In genomic region chr13:58112601-58113041, GRCm38 (mm10) we compare ENCODE assay signal across 8 mouse cellular contexts. TPM values are rescaled to one million over a fixed set of nuclear protein-coding genes. Genes with fewer than 3 reads are reported as not detected.
A peak's percentile ranks its signal among the peaks of the same experiment; 100 is the strongest.
DNase-seq lines count a peak whose midpoint lies in the region; ATAC-seq and TF ChIP-seq lines count a peak whose summit lies in the region.

No protein-coding gene starts in this region.

- peak overlapping the region; percentile 64 for H3K9ac ChIP-seq in liver, adult 2 months (ENCODE audit: low read depth, low read length)
- H3K9ac ChIP-seq in limb, embryonic 15.5 days: peak overlapping the region; percentile 45

- H3K27me3 ChIP-seq in liver, adult 2 months (ENCODE audit: control insufficient read depth, insufficient read depth, low read length): no peaks in the 10 kb centered on the region
- peaks cover 12% of the 10 kb centered on the region for H3K27me3 ChIP-seq in heart, embryonic 10.5 days (ENCODE audit: insufficient read depth, poor library complexity, severe bottlenecking)
- H3K27me3 ChIP-seq in limb, embryonic 15.5 days: no peaks in the 10 kb centered on the region
- no peaks in the 10 kb centered on the region for H3K27me3 ChIP-seq in small intestine, adult 2 months (ENCODE audit: control insufficient read depth, insufficient read depth, low read length)

- no peak for TF ChIP-seq CTCF in liver, adult 2 months (IDR thresholded peaks at IDR 0.05; ENCODE audit: low read depth, low read length)
- TF ChIP-seq CTCF in cortical plate, adult 2 months (IDR thresholded peaks at IDR 0.05; ENCODE audit: extremely low read depth, insufficient read depth, low read length): no peak
- no peak for TF ChIP-seq CTCF in small intestine, adult 2 months (IDR thresholded peaks at IDR 0.05; ENCODE audit: extremely low read depth, insufficient read length, insufficient replicate concordance, low read depth, low read length)

- no peaks in the 10 kb centered on the region for H3K36me3 ChIP-seq in liver, adult 2 months (ENCODE audit: control insufficient read depth, insufficient read depth, low read length)
- no peaks in the 10 kb centered on the region for H3K36me3 ChIP-seq in heart, embryonic 10.5 days
- no peaks in the 10 kb centered on the region for H3K36me3 ChIP-seq in limb, embryonic 15.5 days
- H3K36me3 ChIP-seq in small intestine, adult 2 months (ENCODE audit: control insufficient read depth, insufficient read depth, low read length): no peaks in the 10 kb centered on the region

- ATAC-seq in limb, embryonic 15.5 days (ENCODE audit: insufficient number of reproducible peaks, low FRiP score, low TSS enrichment, low read depth): no peak

- H3K4me3 ChIP-seq in liver, adult 2 months (ENCODE audit: insufficient read depth, low read depth, low read length): peak overlapping the region; percentile 58
- peak overlapping the region; percentile 94 for H3K4me3 ChIP-seq in cortical plate, adult 2 months (ENCODE audit: insufficient read depth, low read length)
- H3K4me3 ChIP-seq in heart, embryonic 10.5 days: peak overlapping the region; percentile 69
- H3K4me3 ChIP-seq in limb, embryonic 15.5 days: peak overlapping the region; percentile 55
- peak overlapping the region; percentile 65 for H3K4me3 ChIP-seq in small intestine, adult 2 months (ENCODE audit: low read depth, low read length)

- peak overlapping the region; percentile 86 for H3K4me2 ChIP-seq in limb, embryonic 15.5 days

- peaks cover 18% of the 10 kb centered on the region for H3K79me2 ChIP-seq in liver, adult 2 months (ENCODE audit: control insufficient read depth, insufficient read depth, low read length)

- no peaks in the 10 kb centered on the region for H3K9me3 ChIP-seq in heart, embryonic 10.5 days
- H3K9me3 ChIP-seq in limb, embryonic 15.5 days: no peaks in the 10 kb centered on the region

- no peak for TF ChIP-seq POLR2A in liver, adult 2 months (IDR thresholded peaks at IDR 0.05; ENCODE audit: extremely low read depth, insufficient read depth, low read length)
- TF ChIP-seq POLR2A in cortical plate, adult 2 months (IDR thresholded peaks at IDR 0.05; ENCODE audit: extremely low read depth, insufficient read depth, low read length): no peak
- TF ChIP-seq POLR2A in small intestine, adult 2 months (IDR thresholded peaks at IDR 0.05; ENCODE audit: low read depth, low read length): peak; percentile 19; the same call in 1 of the 2 replicates

- peak overlapping the region; percentile 34 for H3K27ac ChIP-seq in liver, adult 2 months (replicated peaks; ENCODE audit: insufficient read depth, low read depth, low read length)
- peak overlapping the region; percentile 87 for H3K27ac ChIP-seq in cortical plate, adult 2 months (ENCODE audit: insufficient read depth, low read length)
- H3K27ac ChIP-seq in heart, embryonic 10.5 days: peak overlapping the region; percentile 84
- peak overlapping the region; percentile 78 for H3K27ac ChIP-seq in limb, embryonic 15.5 days
- H3K27ac ChIP-seq in small intestine, adult 2 months (ENCODE audit: insufficient read depth, low read depth, low read length): no peak overlapping the region

- DNase-seq in liver, adult 2 months (ENCODE audit: extremely low read depth, low read depth, low spot score): no peak
- no peak for DNase-seq in liver
- no peak for DNase-seq in heart, embryonic 10.5 days (ENCODE audit: low spot score)
- DNase-seq in spleen, adult 12 weeks (ENCODE audit: low spot score): no peak
- DNase-seq in frontal cortex, postnatal 25 days (ENCODE audit: low spot score in 2 of 2): no peak

- H3K4me1 ChIP-seq in liver, adult 2 months (ENCODE audit: control insufficient read depth, insufficient read depth, low read length): no peaks in the 10 kb centered on the region
- peaks cover 2% of the 10 kb centered on the region; the same call in 1 of the 2 replicates for H3K4me1 ChIP-seq in cortical plate, adult 2 months (ENCODE audit: control insufficient read depth, insufficient read depth, low read length)
- H3K4me1 ChIP-seq in heart, embryonic 10.5 days: peaks cover 25% of the 10 kb centered on the region
- H3K4me1 ChIP-seq in limb, embryonic 15.5 days: peaks cover 25% of the 10 kb centered on the region
- H3K4me1 ChIP-seq in small intestine, adult 2 months (ENCODE audit: control insufficient read depth, insufficient read depth, insufficient read length, low read length): peaks cover 14% of the 10 kb centered on the region; the same call in 1 of the 2 replicates

- 61% methylated on average over 11 of the region's 11 CpGs for WGBS in liver, adult 2 months
- WGBS in heart, embryonic 10.5 days: 18% methylated on average over 11 of the region's 11 CpGs
- 15% methylated on average over 11 of the region's 11 CpGs for WGBS in limb, embryonic 15.5 days
- 11% methylated on average over 11 of the region's 11 CpGs for WGBS in small intestine, adult 2 months

RNA-seq across cellular contexts. Expression of gene Klhl3, which starts 0.8 kb away (rescaled TPM):
- total RNA-seq in liver, adult 2 months (2014; rRNA removed): 4.0 and 4.7 TPM in 2 replicates
- 3.2 TPM in 2 replicates for polyA plus RNA-seq in liver, adult 2 months (2012; rRNA removed)
- polyA plus RNA-seq in cortical plate, adult 2 months (2012; rRNA removed): 24.8 and 28.1 TPM in 2 replicates
- 2.5 and 3.4 TPM in 2 replicates for polyA plus RNA-seq in heart, embryonic 10.5 days (2016; fragmentation: Nextera tagmentation; extraction: Ambion mirVana)
- polyA plus RNA-seq in limb, embryonic 15.5 days (2015; fragmentation: Nextera tagmentation; extraction: Ambion mirVana): 2.8 and 3.7 TPM in 2 replicates
- 0.33 and 0.43 TPM in 2 replicates for polyA plus RNA-seq in small intestine, adult 2 months (2012; rRNA removed)

RNA-seq across cellular contexts. Expression of gene Hnrnpa0, which starts 15.7 kb away (rescaled TPM):
- total RNA-seq in liver, adult 2 months (2014; rRNA removed): 16.1 and 20.3 TPM in 2 replicates
- polyA plus RNA-seq in liver, adult 2 months (2012; rRNA removed): 35.4 and 36.0 TPM in 2 replicates
- polyA plus RNA-seq in cortical plate, adult 2 months (2012; rRNA removed): 78.4 TPM in 2 replicates
- polyA plus RNA-seq in heart, embryonic 10.5 days (2016; fragmentation: Nextera tagmentation; extraction: Ambion mirVana): 14.0 and 16.6 TPM in 2 replicates
- 27.8 and 31.7 TPM in 2 replicates for polyA plus RNA-seq in limb, embryonic 15.5 days (2015; fragmentation: Nextera tagmentation; extraction: Ambion mirVana)
- 44.5 and 94.1 TPM in 2 replicates for polyA plus RNA-seq in small intestine, adult 2 months (2012; rRNA removed)

RNA-seq across cellular contexts. Expression of gene Idnk, which starts 44.8 kb away (rescaled TPM):
- total RNA-seq in liver, adult 2 months (2014; rRNA removed): 34.0 and 34.5 TPM in 2 replicates
- polyA plus RNA-seq in liver, adult 2 months (2012; rRNA removed): 26.9 and 27.3 TPM in 2 replicates
- 24.1 and 24.2 TPM in 2 replicates for polyA plus RNA-seq in cortical plate, adult 2 months (2012; rRNA removed)
- polyA plus RNA-seq in heart, embryonic 10.5 days (2016; fragmentation: Nextera tagmentation; extraction: Ambion mirVana): 35.0 and 36.5 TPM in 2 replicates
- 29.3 and 33.0 TPM in 2 replicates for polyA plus RNA-seq in limb, embryonic 15.5 days (2015; fragmentation: Nextera tagmentation; extraction: Ambion mirVana)
- 7.9 and 18.1 TPM in 2 replicates for polyA plus RNA-seq in small intestine, adult 2 months (2012; rRNA removed)
